Mouse (Mus musculus) G1E (cell line): Measurements from ENCODE around the gene Olfr649. TPM values are rescaled to one million over a fixed set of nuclear protein-coding genes. Genes with fewer than 3 reads are reported as not detected.
A peak's percentile ranks its signal among the peaks of the same experiment; 100 is the strongest.

ENCODE experiments used
- ATAC-seq: 2 replicates; pipeline ENCODE4 v1.8.0; 2016; ENCODE audit warnings: mild to moderate bottlenecking; ENCODE audit not compliant: insufficient number of reproducible peaks, poor library complexity, low FRiP score, severe bottlenecking; ENCODE audit errors: extremely low read depth
- DNase-seq: peaks from one replicate; pipeline ENCODE4 v3.0.0; 2012; ENCODE audit warnings: low spot score
- H3K27me3 ChIP-seq: 2 replicates; pipeline ENCODE4 v1.6.1; 2012; ENCODE audit warnings: mild to moderate bottlenecking, low read length, inconsistent platforms; ENCODE audit not compliant: insufficient read depth
- H3K36me3 ChIP-seq: replicated peaks from 2 replicates; pipeline ENCODE3; 2012; ENCODE audit warnings: mild to moderate bottlenecking, inconsistent platforms
- H3K4me1 ChIP-seq: 2 replicates; pipeline ENCODE4 v1.6.1; 2012; ENCODE audit warnings: low read depth, low read length, inconsistent platforms, mixed read lengths; ENCODE audit not compliant: insufficient read depth
- H3K4me3 ChIP-seq: 2 replicates; pipeline ENCODE4 v1.5.1; 2012; ENCODE audit warnings: low read depth, mild to moderate bottlenecking, inconsistent platforms, low read length, moderate library complexity, mixed read lengths
- H3K9me3 ChIP-seq: replicated peaks from 2 replicates; pipeline ENCODE4 v1.6.1; 2012; ENCODE audit warnings: inconsistent platforms
- CTCF ChIP-seq: IDR thresholded peaks from 2 replicates; pipeline ENCODE4 v1.5.1; 2012; ENCODE audit warnings: low read depth, low read length, inconsistent platforms, mixed read lengths
- GATA1 ChIP-seq: IDR thresholded peaks from 2 replicates; pipeline ENCODE4 v1.6.1; 2012; ENCODE audit warnings: borderline replicate concordance, low read length, inconsistent platforms, mixed read lengths
- GATA2 ChIP-seq: IDR thresholded peaks from 2 replicates; pipeline ENCODE4 v1.6.1; 2012; ENCODE audit warnings: low read depth, low read length, inconsistent platforms, borderline replicate concordance
- POLR2AphosphoS5 ChIP-seq: IDR thresholded peaks from 2 replicates; pipeline ENCODE4 v1.6.1; 2012; ENCODE audit warnings: low read depth, low read length, inconsistent platforms; ENCODE audit not compliant: insufficient replicate concordance
- TAL1 ChIP-seq: conservative IDR thresholded peaks from 2 replicates; pipeline ENCODE4 v1.6.1; 2012; ENCODE audit warnings: low read depth, low read length, inconsistent platforms, mixed read lengths
- polyA plus RNA-seq: library from polyadenylated mRNA; stranded (reverse); fragments of >175 nt; gene quantifications from 2 replicates; pipeline ENCODE4 v1.2.3, GENCODE M21; 2012
- total RNA-seq, 2 experiments: library from RNA; stranded (forward) in 1 of 2; stranded (reverse) in 1 of 2; fragments of 200-1000 nt in 1 of 2; fragments of >200 nt in 1 of 2; fragmentation: Nextera tagmentation in 1 of 2; gene quantifications; 2 replicates each; pipeline ENCODE4 v1.2.3; 2014 to 2017

The Olfr649 gene
- total and polyA plus RNA-seq, 3 experiments = 0.22 TPM; not detected in 2

GRCm38 (mm10) chr7:104178422-104179054 lies 17.2 kb downstream of the Olfr649 start:
- no peak overlapping the region for H3K4me3 ChIP-seq
- no peaks in the 10 kb centered on the region for H3K36me3 ChIP-seq
- ATAC-seq = no peak
- no peaks in the 10 kb centered on the region for H3K27me3 ChIP-seq
- DNase-seq = no peak
- TF ChIP-seq POLR2AphosphoS5 = no peak
- no peak for TF ChIP-seq GATA1
- TF ChIP-seq GATA2 = no peak
- TF ChIP-seq TAL1 = no peak
- no peak for TF ChIP-seq CTCF
- no peaks in the 10 kb centered on the region for H3K9me3 ChIP-seq
- no peaks in the 10 kb centered on the region for H3K4me1 ChIP-seq

- ATAC-seq = no peak
- Histone ChIP-seq H3K27me3 (no peaks in the 10 kb centered on the region), H3K36me3 (no peaks in the 10 kb centered on the region), H3K9me3 (no peaks in the 10 kb centered on the region), H3K4me3 (no peak overlapping the region), H3K4me1 (no peaks in the 10 kb centered on the region)
- no peak for TF ChIP-seq GATA2
- TF ChIP-seq GATA1 = no peak
- TF ChIP-seq CTCF = no peak
- no peak for TF ChIP-seq TAL1
- TF ChIP-seq POLR2AphosphoS5 = no peak
- no peak for DNase-seq
Observed at GRCm38 (mm10) chr7:104175085-104175484, 20.7 kb downstream of the Olfr649 start.

- peak; percentile 2 for DNase-seq
- H3K36me3 ChIP-seq = no peaks in the 10 kb centered on the region
- TF ChIP-seq POLR2AphosphoS5 (no peak), GATA2 (no peak), TAL1 (no peak), CTCF (no peak), GATA1 (no peak)
- no peaks in the 10 kb centered on the region for H3K4me1 ChIP-seq
- H3K27me3 ChIP-seq = 0 out of 2 replicates have a peak, but pooled peaks cover 3% of the 10 kb centered on the region
- ATAC-seq = no peak
- no peaks in the 10 kb centered on the region for H3K9me3 ChIP-seq
- no peak overlapping the region for H3K4me3 ChIP-seq
Observed at GRCm38 (mm10) chr7:104169634-104170204, 26.1 kb downstream of the Olfr649 start.

- TF ChIP-seq GATA2 = no peak
- no peak for TF ChIP-seq TAL1
- no peak for TF ChIP-seq CTCF
- no peak for TF ChIP-seq POLR2AphosphoS5
- no peak for TF ChIP-seq GATA1
- Histone ChIP-seq H3K9me3 (no peaks in the 10 kb centered on the region), H3K36me3 (no peaks in the 10 kb centered on the region), H3K4me1 (no peaks in the 10 kb centered on the region), H3K27me3 (0 out of 2 replicates have a peak, but pooled peaks cover 3% of the 10 kb centered on the region), H3K4me3 (no peak overlapping the region)
- no peak for DNase-seq
- ATAC-seq = no peak
Observed at GRCm38 (mm10) chr7:104167105-104167504, 28.7 kb downstream of the Olfr649 start.

GRCm38 (mm10) chr7:104150456-104150855 lies 45.3 kb downstream of the Olfr649 start, which contains the start of gene Ubqlnl:
Ubqlnl (minus strand) TSS chr7:104150556.
- no peak for ATAC-seq
- DNase-seq = no peak
- Histone ChIP-seq H3K4me1 (no peaks in the 10 kb centered on the region), H3K4me3 (no peak within 1 kb of the TSS), H3K36me3 (no peaks in the 10 kb centered on the region), H3K27me3 (no peaks in the 10 kb centered on the region; the same call in 1 of the 2 replicates), H3K9me3 (no peaks in the 10 kb centered on the region)
- no peak for TF ChIP-seq GATA1
- TF ChIP-seq GATA2 = no peak
- TF ChIP-seq TAL1 = no peak
- TF ChIP-seq POLR2AphosphoS5 = no peak
- no peak for TF ChIP-seq CTCF

- DNase-seq = no peak
- H3K27me3 ChIP-seq = no peaks in the 10 kb centered on the region; the same call in 1 of the 2 replicates
- no peaks in the 10 kb centered on the region for H3K9me3 ChIP-seq
- no peaks in the 10 kb centered on the region for H3K36me3 ChIP-seq
- no peak within 1 kb of the TSS for H3K4me3 ChIP-seq
- ATAC-seq = no peak
- TF ChIP-seq CTCF (no peak), POLR2AphosphoS5 (no peak), GATA2 (no peak), TAL1 (no peak)
- H3K4me1 ChIP-seq = no peaks in the 10 kb centered on the region
Observed at GRCm38 (mm10) chr7:104143179-104143578, 52.6 kb downstream of the Olfr649 start, which contains the start of gene Ubqln3. Ubqln3 (minus strand) TSS chr7:104143279.

Other genes starting within 250 kb of the Olfr649 start
Only the 20 nearest of the 24 such genes appear.
- not detected in 2 replicates for gene Olfr640, start 170.4 kb downstream of the Olfr649 start, total RNA-seq (2014; fragmentation: Nextera tagmentation)
- gene Olfr640, start 170.4 kb downstream of the Olfr649 start, total RNA-seq (2017) = 0.11 and 0.17 TPM in 2 replicates
- gene Olfr640, start 170.4 kb downstream of the Olfr649 start, polyA plus RNA-seq = not detected in 2 replicates
- not detected in 2 replicates for gene Olfr641, start 160.5 kb downstream of the Olfr649 start, total RNA-seq (2014; fragmentation: Nextera tagmentation)
- 0.12 TPM in 1 of 2 replicates, not detected in the other for gene Olfr641, start 160.5 kb downstream of the Olfr649 start, total RNA-seq (2017)
- not detected in 2 replicates for gene Olfr641, start 160.5 kb downstream of the Olfr649 start, polyA plus RNA-seq
- gene Olfr642, start 143.3 kb downstream of the Olfr649 start, total RNA-seq (2014; fragmentation: Nextera tagmentation) = not detected in 2 replicates
- gene Olfr642, start 143.3 kb downstream of the Olfr649 start, total RNA-seq (2017) = 0.11 and 0.12 TPM in 2 replicates
- not detected in 2 replicates for gene Olfr642, start 143.3 kb downstream of the Olfr649 start, polyA plus RNA-seq
- gene 4930516K23Rik, start 134.5 kb downstream of the Olfr649 start, total RNA-seq (2014; fragmentation: Nextera tagmentation) = not detected in 2 replicates
- 0.05 and 0.23 TPM in 2 replicates for gene 4930516K23Rik, start 134.5 kb downstream of the Olfr649 start, total RNA-seq (2017)
- gene 4930516K23Rik, start 134.5 kb downstream of the Olfr649 start, polyA plus RNA-seq = not detected in 2 replicates
- not detected in 2 replicates for gene Olfr644, start 124.1 kb downstream of the Olfr649 start, total RNA-seq (2014; fragmentation: Nextera tagmentation)
- gene Olfr644, start 124.1 kb downstream of the Olfr649 start, total RNA-seq (2017) = 0.17 and 0.76 TPM in 2 replicates
- gene Olfr644, start 124.1 kb downstream of the Olfr649 start, polyA plus RNA-seq = not detected in 2 replicates
- gene Olfr645, start 110.5 kb downstream of the Olfr649 start, total RNA-seq (2014; fragmentation: Nextera tagmentation) = not detected in 2 replicates
- 0.05 and 0.12 TPM in 2 replicates for gene Olfr645, start 110.5 kb downstream of the Olfr649 start, total RNA-seq (2017)
- not detected in 2 replicates for gene Olfr645, start 110.5 kb downstream of the Olfr649 start, polyA plus RNA-seq
- not detected in 2 replicates for gene Olfr646, start 91.1 kb downstream of the Olfr649 start, total RNA-seq (2014; fragmentation: Nextera tagmentation)
- 0.06 and 0.33 TPM in 2 replicates for gene Olfr646, start 91.1 kb downstream of the Olfr649 start, total RNA-seq (2017)
- gene Olfr646, start 91.1 kb downstream of the Olfr649 start, polyA plus RNA-seq = not detected in 2 replicates
- not detected in 2 replicates for gene Ubqln5, start 66.2 kb downstream of the Olfr649 start, total RNA-seq (2014; fragmentation: Nextera tagmentation)
- not detected in 2 replicates for gene Ubqln5, start 66.2 kb downstream of the Olfr649 start, total RNA-seq (2017)
- gene Ubqln5, start 66.2 kb downstream of the Olfr649 start, polyA plus RNA-seq = not detected in 2 replicates
- gene Olfr643, start 58.6 kb downstream of the Olfr649 start, total RNA-seq (2014; fragmentation: Nextera tagmentation) = not detected in 2 replicates
- gene Olfr643, start 58.6 kb downstream of the Olfr649 start, total RNA-seq (2017) = not detected in 2 replicates
- not detected in 2 replicates for gene Olfr643, start 58.6 kb downstream of the Olfr649 start, polyA plus RNA-seq
- not detected in 2 replicates for gene Ubqln3, start 52.7 kb downstream of the Olfr649 start, total RNA-seq (2014; fragmentation: Nextera tagmentation)
- 0.22 TPM in 1 of 2 replicates, not detected in the other for gene Ubqln3, start 52.7 kb downstream of the Olfr649 start, total RNA-seq (2017)
- not detected in 2 replicates for gene Ubqln3, start 52.7 kb downstream of the Olfr649 start, polyA plus RNA-seq
- not detected in 2 replicates for gene Ubqlnl, start 45.4 kb downstream of the Olfr649 start, total RNA-seq (2014; fragmentation: Nextera tagmentation)
- 0.06 TPM in 1 of 2 replicates, not detected in the other for gene Ubqlnl, start 45.4 kb downstream of the Olfr649 start, total RNA-seq (2017)
- not detected in 2 replicates for gene Ubqlnl, start 45.4 kb downstream of the Olfr649 start, polyA plus RNA-seq
- gene Olfm5, start 31.2 kb downstream of the Olfr649 start, total RNA-seq (2014; fragmentation: Nextera tagmentation) = not detected in 2 replicates
- gene Olfm5, start 31.2 kb downstream of the Olfr649 start, total RNA-seq (2017) = 0.16 TPM in 1 of 2 replicates, not detected in the other
- gene Olfm5, start 31.2 kb downstream of the Olfr649 start, polyA plus RNA-seq = not detected in 2 replicates
- gene Olfr648, start 12.6 kb downstream of the Olfr649 start, total RNA-seq (2014; fragmentation: Nextera tagmentation) = not detected in 2 replicates
- 0.22 and 0.23 TPM in 2 replicates for gene Olfr648, start 12.6 kb downstream of the Olfr649 start, total RNA-seq (2017)
- not detected in 2 replicates for gene Olfr648, start 12.6 kb downstream of the Olfr649 start, polyA plus RNA-seq
- gene Trim6, start 22.8 kb upstream of the Olfr649 start, total RNA-seq (2014; fragmentation: Nextera tagmentation) = 0.23 TPM in 1 of 2 replicates, not detected in the other
- gene Trim6, start 22.8 kb upstream of the Olfr649 start, total RNA-seq (2017) = 0.05 TPM in 1 of 2 replicates, not detected in the other
- gene Trim6, start 22.8 kb upstream of the Olfr649 start, polyA plus RNA-seq = not detected in 2 replicates
- gene Trim34a, start 48.5 kb upstream of the Olfr649 start, total RNA-seq (2014; fragmentation: Nextera tagmentation) = 1.7 and 4.9 TPM in 2 replicates
- gene Trim34a, start 48.5 kb upstream of the Olfr649 start, total RNA-seq (2017) = 6.9 and 8.6 TPM in 2 replicates
- gene Trim34a, start 48.5 kb upstream of the Olfr649 start, polyA plus RNA-seq = 0.22 and 0.25 TPM in 2 replicates
- not detected in 2 replicates for gene Trim5, start 92.1 kb upstream of the Olfr649 start, total RNA-seq (2014; fragmentation: Nextera tagmentation)
- gene Trim5, start 92.1 kb upstream of the Olfr649 start, total RNA-seq (2017) = 0.33 and 0.35 TPM in 2 replicates
- gene Trim5, start 92.1 kb upstream of the Olfr649 start, polyA plus RNA-seq = not detected in 2 replicates
- 0.30 and 3.8 TPM in 2 replicates for gene Trim12a, start 119.5 kb upstream of the Olfr649 start, total RNA-seq (2014; fragmentation: Nextera tagmentation)
- gene Trim12a, start 119.5 kb upstream of the Olfr649 start, total RNA-seq (2017) = not detected in 2 replicates
- gene Trim12a, start 119.5 kb upstream of the Olfr649 start, polyA plus RNA-seq = not detected in 2 replicates
- 10.8 and 11.2 TPM in 2 replicates for gene Trim34b, start 133.5 kb upstream of the Olfr649 start, total RNA-seq (2014; fragmentation: Nextera tagmentation)
- 6.8 and 7.6 TPM in 2 replicates for gene Trim34b, start 133.5 kb upstream of the Olfr649 start, total RNA-seq (2017)
- 0.14 and 0.34 TPM in 2 replicates for gene Trim34b, start 133.5 kb upstream of the Olfr649 start, polyA plus RNA-seq
- gene Trim12c, start 157.4 kb upstream of the Olfr649 start, total RNA-seq (2014; fragmentation: Nextera tagmentation) = 20.3 and 20.5 TPM in 2 replicates
- 45.8 and 61.2 TPM in 2 replicates for gene Trim12c, start 157.4 kb upstream of the Olfr649 start, total RNA-seq (2017)
- 0.68 and 1.3 TPM in 2 replicates for gene Trim12c, start 157.4 kb upstream of the Olfr649 start, polyA plus RNA-seq
- gene Trim30b, start 173.9 kb upstream of the Olfr649 start, total RNA-seq (2014; fragmentation: Nextera tagmentation) = not detected in 2 replicates
- 0.12 and 0.22 TPM in 2 replicates for gene Trim30b, start 173.9 kb upstream of the Olfr649 start, total RNA-seq (2017)
- not detected in 2 replicates for gene Trim30b, start 173.9 kb upstream of the Olfr649 start, polyA plus RNA-seq